Mouse (Mus musculus) stomach, embryonic 14.5 days (tissue): ENCODE data around the gene Gm3448. TPM values are rescaled to one million over a fixed set of nuclear protein-coding genes. Genes with fewer than 3 reads are reported as not detected.
A peak's percentile ranks its signal among the peaks of the same experiment; 100 is the strongest.

Source experiments
- ATAC-seq: fragments of 200-750 bp; cut with Nextera tagmentation; 2 replicates; pipeline ENCODE4 v1.8.0; 2017; ENCODE audit warnings: low read depth, moderate TSS enrichment; ENCODE audit not compliant: insufficient number of reproducible peaks, insufficient read depth, low FRiP score
- H3K27ac ChIP-seq: fragments of 300-500 bp; sonication (generic); 2 replicates; pipeline ENCODE4 v1.5.1; 2014; ENCODE audit warnings: mild to moderate bottlenecking, low read length, moderate library complexity, mixed read lengths
- H3K27me3 ChIP-seq: fragments of 300-500 bp; sonication (generic); 2 replicates; pipeline ENCODE4 v1.6.1; 2014; ENCODE audit warnings: low read length, control low read depth, mixed read lengths; ENCODE audit not compliant: control insufficient read depth, insufficient read depth
- H3K36me3 ChIP-seq: fragments of 300-500 bp; sonication (generic); 2 replicates; pipeline ENCODE4 v1.6.1; 2014; ENCODE audit warnings: mild to moderate bottlenecking, control low read depth, low read length, moderate library complexity, mixed read lengths; ENCODE audit not compliant: control insufficient read depth, insufficient read depth
- H3K4me1 ChIP-seq: fragments of 300-500 bp; sonication (generic); 2 replicates; pipeline ENCODE4 v1.6.1; 2014; ENCODE audit warnings: low read length, control low read depth, mixed read lengths; ENCODE audit not compliant: control insufficient read depth, insufficient read depth
- H3K4me2 ChIP-seq: fragments of 300-500 bp; sonication (generic); replicated peaks from 2 replicates; pipeline ENCODE4 v1.6.1; 2014; ENCODE audit warnings: low read depth, low read length, control low read depth
- H3K4me3 ChIP-seq: fragments of 300-500 bp; sonication (generic); 2 replicates; pipeline ENCODE4 v1.5.1; 2014; ENCODE audit warnings: low read depth, low read length, control low read depth
- H3K9ac ChIP-seq: fragments of 300-500 bp; sonication (generic); replicated peaks from 2 replicates; pipeline ENCODE4 v1.6.1; 2014; ENCODE audit warnings: low read depth, mild to moderate bottlenecking, control low read depth, low read length, moderate library complexity, mixed read lengths
- H3K9me3 ChIP-seq: fragments of 300-500 bp; sonication (generic); 2 replicates; pipeline ENCODE4 v1.6.1; 2016; ENCODE audit warnings: low read depth, low read length, control low read depth; ENCODE audit not compliant: control insufficient read depth
- WGBS: fragments of 180-500 bp; shearing (Covaris S2); extraction: QIAGEN DNeasy Blood & Tissue Kit; methylation state at CpG from one replicate; pipeline ENCODE4 v1.1.7; 2014; 5-methylcytosine and 5-hydroxymethylcytosine counted together
- polyA plus RNA-seq: library from polyadenylated mRNA; unstranded; fragments of >200 nt; fragmentation: Nextera tagmentation; extraction: Ambion mirVana; gene quantifications from 2 replicates; pipeline ENCODE4 v1.2.1, GENCODE M21; 2014

Gene Gm3448
- polyA plus RNA-seq, 1 experiment from 2014 or later: 5.0 TPM

GRCm38 (mm10) chr17:15069124-15069523, 27.8 kb upstream of the Gm3448 start:
- Histone ChIP-seq H3K4me2 (no peak overlapping the region), H3K4me3 (no peak overlapping the region), H3K9me3 (no peaks in the 10 kb centered on the region), H3K36me3 (no peaks in the 10 kb centered on the region), H3K27me3 (no peaks in the 10 kb centered on the region), H3K4me1 (peaks cover 6% of the 10 kb centered on the region; the same call in 1 of the 2 replicates), H3K27ac (no peak overlapping the region), H3K9ac (no peak overlapping the region)
- WGBS: 53% methylated on average over 2 of the region's 2 CpGs
- no peak for ATAC-seq

GRCm38 (mm10) chr17:15068040-15068792, 26.9 kb upstream of the Gm3448 start:
- Histone ChIP-seq H3K4me1 (peaks cover 6% of the 10 kb centered on the region; the same call in 1 of the 2 replicates), H3K27ac (no peak overlapping the region), H3K4me3 (no peak overlapping the region), H3K27me3 (no peaks in the 10 kb centered on the region), H3K4me2 (no peak overlapping the region), H3K36me3 (peaks cover 4% of the 10 kb centered on the region; the same call in 1 of the 2 replicates), H3K9me3 (no peaks in the 10 kb centered on the region), H3K9ac (no peak overlapping the region)
- ATAC-seq: no peak
- WGBS: 58% methylated on average over 8 of the region's 8 CpGs

- H3K9me3 ChIP-seq: no peaks in the 10 kb centered on the region
- no peak overlapping the region for H3K4me2 ChIP-seq
- H3K4me1 ChIP-seq: peaks cover 6% of the 10 kb centered on the region; the same call in 1 of the 2 replicates
- no peak overlapping the region for H3K27ac ChIP-seq
- peaks cover 4% of the 10 kb centered on the region; the same call in 1 of the 2 replicates for H3K36me3 ChIP-seq
- whole genome bisulfite sequencing: 68% methylated on average over 1 of the region's 1 CpGs
- ATAC-seq: no peak
- H3K4me3 ChIP-seq: no peak overlapping the region
- no peak overlapping the region for H3K9ac ChIP-seq
- no peaks in the 10 kb centered on the region for H3K27me3 ChIP-seq
Measured at GRCm38 (mm10) chr17:15066911-15067310, 25.6 kb upstream of the Gm3448 start.

GRCm38 (mm10) chr17:15066066-15066465, 24.7 kb upstream of the Gm3448 start:
- peak; percentile 60; the same call in 1 of the 2 replicates for ATAC-seq
- no peak overlapping the region for H3K27ac ChIP-seq
- no peaks in the 10 kb centered on the region for H3K9me3 ChIP-seq
- WGBS: 46% methylated on average over 6 of the region's 6 CpGs
- no peak overlapping the region for H3K9ac ChIP-seq
- H3K4me3 ChIP-seq: no peak overlapping the region
- peak overlapping the region; percentile 27; the same call in 1 of the 2 replicates for H3K4me2 ChIP-seq
- peaks cover 4% of the 10 kb centered on the region; the same call in 1 of the 2 replicates for H3K36me3 ChIP-seq
- no peaks in the 10 kb centered on the region for H3K27me3 ChIP-seq
- peaks cover 6% of the 10 kb centered on the region; the same call in 1 of the 2 replicates for H3K4me1 ChIP-seq

- Histone ChIP-seq H3K27me3 (no peaks in the 10 kb centered on the region), H3K4me2 (peak overlapping the region; percentile 27; the same call in 1 of the 2 replicates), H3K36me3 (peaks cover 4% of the 10 kb centered on the region; the same call in 1 of the 2 replicates), H3K27ac (no peak overlapping the region), H3K9ac (no peak overlapping the region), H3K9me3 (no peaks in the 10 kb centered on the region), H3K4me3 (no peak overlapping the region), H3K4me1 (peaks cover 6% of the 10 kb centered on the region; the same call in 1 of the 2 replicates)
- ATAC-seq: peak; percentile 36; the same call in 1 of the 2 replicates
- WGBS: 40% methylated on average over 13 of the region's 13 CpGs
Measured at GRCm38 (mm10) chr17:15065391-15066024, 24.2 kb upstream of the Gm3448 start.

GRCm38 (mm10) chr17:15060356-15060755, 19.0 kb upstream of the Gm3448 start:
- no peak for ATAC-seq
- H3K9ac ChIP-seq: no peak overlapping the region
- H3K4me2 ChIP-seq: no peak overlapping the region
- H3K4me3 ChIP-seq: no peak overlapping the region
- H3K9me3 ChIP-seq: no peaks in the 10 kb centered on the region
- H3K36me3 ChIP-seq: peaks cover 4% of the 10 kb centered on the region; the same call in 1 of the 2 replicates
- WGBS: 85% methylated on average over 6 of the region's 6 CpGs
- no peak overlapping the region for H3K27ac ChIP-seq
- no peaks in the 10 kb centered on the region for H3K4me1 ChIP-seq
- H3K27me3 ChIP-seq: no peaks in the 10 kb centered on the region

- Histone ChIP-seq H3K4me2 (no peak overlapping the region), H3K36me3 (peaks cover 4% of the 10 kb centered on the region; the same call in 1 of the 2 replicates), H3K27ac (no peak overlapping the region), H3K27me3 (no peaks in the 10 kb centered on the region), H3K4me1 (no peaks in the 10 kb centered on the region), H3K4me3 (no peak overlapping the region), H3K9me3 (no peaks in the 10 kb centered on the region), H3K9ac (no peak overlapping the region)
- no peak for ATAC-seq
- 92% methylated on average over 14 of the region's 14 CpGs for WGBS
Measured at GRCm38 (mm10) chr17:15059646-15060045, 18.3 kb upstream of the Gm3448 start.

GRCm38 (mm10) chr17:15058161-15058591, 16.8 kb upstream of the Gm3448 start:
- H3K4me1 ChIP-seq: no peaks in the 10 kb centered on the region
- no peak overlapping the region for H3K9ac ChIP-seq
- no peak for ATAC-seq
- H3K4me2 ChIP-seq: no peak overlapping the region
- no peaks in the 10 kb centered on the region for H3K27me3 ChIP-seq
- H3K9me3 ChIP-seq: no peaks in the 10 kb centered on the region
- H3K27ac ChIP-seq: no peak overlapping the region
- H3K4me3 ChIP-seq: no peak overlapping the region
- no peaks in the 10 kb centered on the region; the same call in 1 of the 2 replicates for H3K36me3 ChIP-seq
- WGBS: 84% methylated on average over 5 of the region's 5 CpGs
